Mouse (Mus musculus) brain, embryonic 14.5 days (tissue): Measurements from ENCODE around the gene Cdc20b.

Experiments
- CTCF ChIP-seq: fragments of 200-500 bp; IDR thresholded peaks from 2 replicates; pipeline ENCODE4 v1.5.1; 2012; ENCODE audit warnings: inconsistent platforms, mild to moderate bottlenecking, moderate library complexity, borderline replicate concordance; ENCODE audit not compliant: insufficient read depth, insufficient read length; ENCODE audit errors: extremely low read depth
- POLR2A ChIP-seq: fragments of 200-500 bp; IDR thresholded peaks from 2 replicates; pipeline ENCODE4 v1.6.1; 2012; ENCODE audit warnings: mild to moderate bottlenecking, inconsistent platforms, borderline replicate concordance; ENCODE audit not compliant: poor library complexity, insufficient read depth, insufficient read length, severe bottlenecking; ENCODE audit errors: extremely low read depth

DNA sequence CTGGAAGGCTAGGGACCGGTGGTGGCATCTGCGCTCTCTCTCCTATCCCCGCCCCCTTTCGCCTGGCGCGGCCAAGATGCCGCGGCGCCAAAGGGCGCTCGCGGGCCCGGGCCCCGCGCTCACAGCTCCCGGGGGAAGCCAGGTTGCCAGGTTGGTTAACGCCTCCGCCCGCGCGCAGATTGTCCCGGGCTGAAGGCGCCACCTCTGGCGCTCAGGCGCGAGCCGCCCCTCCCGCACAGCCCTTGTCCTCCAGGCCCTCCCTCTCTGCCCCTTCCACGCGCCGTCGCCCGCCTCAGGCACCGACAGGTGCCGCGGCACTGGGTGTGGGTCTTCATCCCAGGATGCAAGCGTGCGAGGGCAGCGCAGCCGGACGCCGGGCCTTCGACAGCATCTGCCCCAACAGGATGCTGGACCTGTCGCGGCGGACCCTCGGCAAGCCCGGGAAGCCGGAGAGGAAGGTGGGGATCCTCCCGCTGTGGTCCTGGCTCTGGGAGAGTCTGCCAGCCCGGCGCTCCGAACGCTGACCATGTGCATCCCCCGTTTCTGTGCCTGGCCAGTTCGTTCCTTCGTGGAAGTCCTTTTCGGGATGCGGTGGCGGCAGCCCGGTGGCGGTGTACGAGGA lies 41.3 kb upstream of the Cdc20b start, which contains the start of gene Mcidas:
- TF ChIP-seq CTCF = no peak
- no peak for TF ChIP-seq POLR2A
